Mouse (Mus musculus) limb, embryonic 10.5 days (tissue): ENCODE measurements around the gene Grk3. TPM values are rescaled to one million over a fixed set of nuclear protein-coding genes. Genes with fewer than 3 reads are reported as not detected.

ENCODE experiments used
- DNase-seq: peaks from one replicate; pipeline ENCODE4 v3.0.0-alpha.2; 2017; ENCODE audit warnings: low spot score
- H3K27ac ChIP-seq: fragments of 300-500 bp; sonication (generic); 2 replicates; pipeline ENCODE4 v1.5.1; 2016; ENCODE audit warnings: mild to moderate bottlenecking
- H3K27me3 ChIP-seq: fragments of 300-500 bp; sonication (generic); 2 replicates; pipeline ENCODE4 v1.6.1; 2016; ENCODE audit warnings: low read depth, mild to moderate bottlenecking; ENCODE audit not compliant: poor library complexity, severe bottlenecking
- H3K36me3 ChIP-seq: fragments of 300-500 bp; sonication (generic); 2 replicates; pipeline ENCODE4 v1.6.1; 2016; ENCODE audit warnings: mild to moderate bottlenecking, moderate library complexity
- H3K4me1 ChIP-seq: fragments of 300-500 bp; sonication (generic); 2 replicates; pipeline ENCODE4 v1.6.1; 2016
- H3K4me3 ChIP-seq: fragments of 300-500 bp; sonication (generic); 2 replicates; pipeline ENCODE4 v1.5.1; 2016; ENCODE audit warnings: mild to moderate bottlenecking, moderate library complexity
- H3K9me3 ChIP-seq: fragments of 300-500 bp; sonication (generic); replicated peaks from 2 replicates; pipeline ENCODE4 v1.6.1; 2016; ENCODE audit warnings: mild to moderate bottlenecking
- WGBS: fragments of 180-500 bp; shearing (Covaris S2); methylation state at CpG from one replicate; pipeline ENCODE4 v1.1.7; 2016; 5-methylcytosine and 5-hydroxymethylcytosine counted together
- polyA plus RNA-seq: library from polyadenylated mRNA; unstranded; fragments of >200 nt; fragmentation: Nextera tagmentation; extraction: Ambion mirVana; gene quantifications from 2 replicates; pipeline ENCODE4 v1.2.1, GENCODE M21; 2016

Grk3 gene
- polyA plus RNA-seq, 1 experiment from 2014 or later, result 7.4 TPM

DNA sequence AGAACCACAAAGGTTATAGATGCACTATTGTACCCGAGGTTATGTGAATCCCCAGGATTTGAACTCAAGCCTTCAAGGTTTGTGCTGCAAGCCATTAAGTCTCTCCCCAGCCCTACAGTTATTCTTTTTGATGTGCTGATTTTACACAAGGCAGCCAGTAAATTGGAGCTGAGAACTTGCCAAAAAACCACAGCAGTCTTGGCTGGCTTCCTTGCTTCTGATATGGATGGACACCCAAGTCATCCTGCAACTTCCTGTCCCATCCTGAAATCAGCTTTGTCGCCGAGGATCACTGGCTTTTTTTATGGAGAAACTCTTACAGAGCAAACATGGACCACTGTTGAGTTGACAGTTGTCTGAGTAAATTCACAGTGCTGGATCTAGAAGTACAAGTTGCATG is 14.5 kb upstream of the Grk3 start:
- H3K9me3 ChIP-seq, result no peaks in the 10 kb centered on the region
- H3K27ac ChIP-seq, result no peak overlapping the region
- no peaks in the 10 kb centered on the region for H3K36me3 ChIP-seq
- 82% methylated on average over 3 of the region's 3 CpGs for WGBS
- H3K4me1 ChIP-seq, result peaks cover 20% of the 10 kb centered on the region
- H3K4me3 ChIP-seq, result no peak overlapping the region
- no peak for DNase-seq
- no peaks in the 10 kb centered on the region for H3K27me3 ChIP-seq

DNA sequence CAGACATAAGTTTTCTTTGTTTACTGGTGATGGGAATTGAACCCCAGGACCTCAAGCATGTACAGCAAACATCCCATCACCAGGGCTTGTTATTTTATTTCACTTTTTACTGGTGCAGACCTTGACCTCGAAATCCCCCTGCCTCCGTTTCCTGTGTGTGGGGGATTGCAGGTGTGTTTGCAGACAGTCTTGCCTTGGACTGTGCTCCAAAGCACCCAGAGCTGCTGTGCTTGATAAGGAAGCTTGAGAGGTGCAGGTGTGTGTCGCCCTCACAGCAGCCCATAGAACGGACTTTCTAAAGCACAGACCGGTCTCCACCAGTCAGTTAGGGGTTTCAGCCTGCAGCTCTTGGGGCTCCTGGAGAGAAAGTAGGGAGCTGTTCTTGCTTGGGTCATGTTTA is 11.1 kb upstream of the Grk3 start:
- Histone ChIP-seq H3K36me3 (no peaks in the 10 kb centered on the region), H3K4me1 (peaks cover 26% of the 10 kb centered on the region), H3K27ac (no peak overlapping the region), H3K9me3 (no peaks in the 10 kb centered on the region), H3K27me3 (no peaks in the 10 kb centered on the region), H3K4me3 (no peak overlapping the region)
- no peak for DNase-seq
- WGBS, result 85% methylated on average over 5 of the region's 5 CpGs

DNA sequence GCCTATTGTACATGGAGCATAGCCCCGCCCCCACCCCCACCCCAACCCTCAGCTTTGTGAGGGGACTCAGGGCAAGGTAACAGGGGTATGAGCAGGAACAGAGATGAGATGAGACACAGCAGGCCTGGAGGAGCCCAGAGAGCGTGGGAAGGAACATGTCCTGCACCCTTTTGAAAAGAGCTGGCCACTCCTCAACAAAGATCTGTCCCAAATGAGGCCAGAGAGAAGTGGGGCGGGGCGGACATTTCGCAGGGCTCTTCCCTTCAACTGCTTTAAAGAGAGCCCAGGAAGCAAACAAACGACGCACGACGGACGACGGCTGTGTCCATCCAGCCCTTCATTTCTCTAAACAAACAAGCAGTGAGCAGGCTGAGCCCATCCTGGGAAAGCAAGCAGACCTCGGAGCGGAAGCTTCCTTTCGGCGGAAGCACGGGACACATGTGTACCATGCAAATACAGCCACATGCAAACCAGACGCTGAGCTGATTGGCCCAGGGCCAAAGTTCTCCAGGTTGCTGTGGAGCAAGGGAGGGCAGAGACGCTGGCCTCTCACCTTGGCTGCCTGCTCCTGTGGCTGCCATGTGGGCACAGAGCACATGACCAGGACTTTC is 8.7 kb upstream of the Grk3 start:
- H3K9me3 ChIP-seq, result no peaks in the 10 kb centered on the region

DNA sequence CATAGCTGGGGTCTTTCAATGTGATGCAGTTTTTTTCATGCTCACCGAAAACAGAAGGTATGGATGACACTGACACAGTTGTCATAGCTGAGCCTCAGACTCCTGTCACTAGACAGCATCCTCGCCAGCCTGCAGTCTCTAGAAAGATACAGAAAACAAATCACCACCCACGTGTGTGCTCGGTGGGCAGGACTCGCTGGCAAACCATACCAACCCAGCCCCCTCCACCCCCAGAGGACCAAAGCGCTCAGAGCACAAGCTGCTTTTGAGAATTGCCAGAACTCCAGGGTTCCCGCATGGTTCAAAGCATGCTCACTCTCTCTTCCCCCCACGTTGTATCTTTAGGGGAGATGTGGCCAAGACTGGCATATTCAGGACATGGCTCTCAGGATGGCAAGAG is 2.6 kb upstream of the Grk3 start:
- no peak for DNase-seq
- Histone ChIP-seq H3K9me3 (no peaks in the 10 kb centered on the region), H3K4me1 (peaks cover 23% of the 10 kb centered on the region), H3K27ac (no peak overlapping the region), H3K4me3 (no peak overlapping the region), H3K27me3 (peaks cover 31% of the 10 kb centered on the region), H3K36me3 (no peaks in the 10 kb centered on the region)
- WGBS, result 74% methylated on average over 8 of the region's 8 CpGs

More for the DNA sequence above, 8.7 kb upstream of the Grk3 start:
- Histone ChIP-seq H3K36me3 (no peaks in the 10 kb centered on the region), H3K4me3 (0 out of 2 replicates have a peak overlapping the region, but pooled peaks have one; percentile 4), H3K27ac (peak overlapping the region; percentile 51; the same call in 1 of the 2 replicates), H3K27me3 (no peaks in the 10 kb centered on the region), H3K4me1 (peaks cover 23% of the 10 kb centered on the region)
- peak; percentile 38 for DNase-seq
- WGBS, result 41% methylated on average over 18 of the region's 18 CpGs

DNA sequence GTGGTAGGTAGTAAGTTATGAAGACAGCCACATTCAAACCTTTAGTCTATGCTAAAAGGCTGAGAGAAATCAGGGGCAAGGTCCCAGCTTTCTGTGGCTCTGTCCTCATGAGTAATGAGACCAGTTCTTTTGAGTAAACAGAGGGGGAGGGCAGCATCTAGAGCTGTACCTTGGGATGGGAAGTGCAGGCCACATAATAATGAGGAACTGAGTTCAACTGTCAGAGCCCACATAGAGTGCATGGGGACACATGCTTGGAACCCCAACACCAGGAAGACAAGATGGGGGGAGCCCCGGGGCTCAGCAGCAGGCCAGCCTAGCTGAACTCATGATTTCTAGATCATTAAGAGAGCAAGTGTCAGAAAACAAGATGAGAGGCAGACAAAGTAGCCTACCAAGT is 1.4 kb upstream of the Grk3 start:
- Histone ChIP-seq H3K27me3 (peaks cover 37% of the 10 kb centered on the region), H3K4me3 (no peak overlapping the region), H3K27ac (no peak overlapping the region), H3K36me3 (no peaks in the 10 kb centered on the region), H3K4me1 (peaks cover 23% of the 10 kb centered on the region), H3K9me3 (no peaks in the 10 kb centered on the region)
- DNase-seq, result no peak
- 89% methylated on average over 1 of the region's 1 CpGs for WGBS

DNA sequence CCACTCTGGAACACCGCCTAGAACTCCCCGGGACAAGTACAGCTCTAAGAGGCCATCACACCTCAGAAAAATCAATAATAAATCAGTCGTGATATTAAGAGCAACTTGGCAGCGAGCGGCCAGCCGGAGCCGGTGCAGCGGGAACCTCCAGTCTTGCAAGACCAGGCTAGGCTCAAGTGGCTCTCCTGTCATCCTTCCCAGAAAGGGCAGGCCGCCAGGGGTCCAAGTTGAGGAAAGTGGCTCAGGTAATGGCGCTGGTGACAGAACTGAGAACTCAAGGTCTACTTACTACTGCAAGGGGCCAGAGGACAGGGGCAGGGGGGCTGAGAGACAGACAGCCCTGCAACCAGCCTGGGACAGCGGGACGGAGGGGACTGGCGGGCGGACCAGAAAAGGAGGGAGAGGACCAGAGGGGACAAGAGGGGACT is 769 bp downstream of the Grk3 start:
- Histone ChIP-seq H3K27ac (peak overlapping the region; percentile 84), H3K9me3 (no peaks in the 10 kb centered on the region), H3K4me3 (peak overlapping the region; percentile 71), H3K27me3 (peaks cover 47% of the 10 kb centered on the region), H3K4me1 (peaks cover 23% of the 10 kb centered on the region), H3K36me3 (no peaks in the 10 kb centered on the region)
- WGBS, result 3% methylated on average over 14 of the region's 14 CpGs
- DNase-seq, result peak; percentile 62

DNA sequence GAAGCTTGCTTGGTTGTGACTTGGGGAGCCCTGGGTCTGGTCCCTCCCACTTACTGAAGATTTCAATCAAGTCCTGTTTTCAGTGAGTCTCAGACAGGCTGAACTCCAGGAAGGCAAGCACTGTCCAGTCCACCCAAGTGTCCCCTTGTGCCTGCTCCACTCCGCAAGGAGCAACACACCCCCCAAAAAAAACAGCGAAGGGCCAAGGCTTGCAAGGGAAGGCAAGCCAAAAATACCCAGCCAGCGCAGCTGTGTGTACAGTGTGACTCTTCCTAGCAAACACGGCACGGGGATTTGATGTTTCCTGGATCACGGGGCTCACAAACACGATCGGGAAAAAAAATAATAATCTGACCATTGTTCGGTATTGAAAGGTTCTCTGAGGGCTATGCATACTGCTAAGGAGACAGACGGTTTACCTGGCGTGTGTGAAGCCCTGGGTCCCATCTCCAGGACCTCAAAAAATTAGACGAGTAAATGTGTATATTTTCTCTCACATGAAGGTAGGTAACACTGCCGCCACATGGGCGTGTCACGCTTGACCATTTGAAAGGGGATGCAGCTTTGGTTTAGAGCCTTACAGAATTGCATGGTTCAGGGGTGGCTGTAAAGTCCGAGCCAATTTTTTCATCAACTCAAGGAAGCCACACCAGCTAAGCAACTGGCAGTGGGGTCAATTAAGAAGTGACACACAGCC is 1.3 kb downstream of the Grk3 start:
- Histone ChIP-seq H3K36me3 (no peaks in the 10 kb centered on the region), H3K27me3 (peaks cover 47% of the 10 kb centered on the region), H3K4me1 (peaks cover 23% of the 10 kb centered on the region), H3K4me3 (peak overlapping the region; percentile 71), H3K27ac (no peak overlapping the region), H3K9me3 (no peaks in the 10 kb centered on the region)
- WGBS, result 68% methylated on average over 16 of the region's 16 CpGs
- no peak for DNase-seq

DNA sequence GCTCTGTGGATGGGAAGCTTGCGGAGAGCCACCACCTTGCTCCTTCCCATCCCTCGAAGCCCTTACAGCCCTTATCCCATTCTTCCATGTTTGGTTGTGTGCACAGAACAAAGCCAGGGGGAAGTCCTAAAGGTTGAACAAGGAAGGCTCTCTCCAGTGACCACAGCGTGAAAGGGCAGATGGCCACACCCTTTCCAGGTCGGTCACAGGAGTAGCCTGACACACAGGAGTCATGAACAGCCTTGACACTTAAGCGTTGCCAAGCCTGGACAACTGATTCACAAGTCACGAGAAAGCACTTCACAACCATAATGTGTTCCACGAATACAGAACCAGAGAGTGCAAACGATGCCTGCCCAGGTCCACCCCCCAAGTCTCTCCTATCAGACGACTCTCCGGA is 3.7 kb downstream of the Grk3 start:
- Histone ChIP-seq H3K27ac (no peak overlapping the region), H3K4me3 (no peak overlapping the region), H3K9me3 (no peaks in the 10 kb centered on the region), H3K27me3 (peaks cover 47% of the 10 kb centered on the region), H3K36me3 (no peaks in the 10 kb centered on the region), H3K4me1 (peaks cover 28% of the 10 kb centered on the region)
- 85% methylated on average over 10 of the region's 10 CpGs for WGBS
- no peak for DNase-seq

DNA sequence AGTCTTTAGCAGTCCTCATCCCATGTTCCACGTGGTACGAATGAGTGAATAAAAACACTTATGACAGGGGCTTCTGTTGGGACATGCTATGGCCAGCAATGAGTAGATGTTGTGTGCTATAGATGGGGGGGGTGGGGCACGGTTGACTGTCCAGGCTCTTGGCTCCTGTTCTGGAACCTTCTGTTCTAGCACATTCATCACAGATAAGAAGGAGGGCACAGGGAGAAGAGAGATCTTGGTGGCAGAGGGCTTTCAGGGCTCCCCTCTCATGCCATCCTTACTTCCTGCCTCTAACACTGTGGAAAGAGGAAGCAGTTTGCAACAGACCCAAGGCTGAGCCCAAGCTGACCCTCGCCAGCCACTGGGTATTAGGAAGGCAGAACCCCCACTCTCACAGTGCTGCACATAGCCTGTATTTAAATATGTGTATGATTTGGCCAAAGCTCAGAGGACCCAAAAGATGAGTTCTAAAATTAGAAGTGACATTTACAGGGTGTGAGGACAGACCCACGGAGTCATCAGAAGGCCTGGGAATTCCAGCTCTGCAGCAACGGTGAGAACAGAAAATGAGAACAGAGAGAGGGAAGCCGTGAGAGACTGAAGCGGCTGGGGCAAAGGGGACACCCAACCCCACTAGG is 6.3 kb downstream of the Grk3 start:
- Histone ChIP-seq H3K4me3 (no peak overlapping the region), H3K36me3 (no peaks in the 10 kb centered on the region), H3K4me1 (peaks cover 9% of the 10 kb centered on the region), H3K9me3 (no peaks in the 10 kb centered on the region), H3K27ac (no peak overlapping the region), H3K27me3 (peaks cover 25% of the 10 kb centered on the region; the same call in 1 of the 2 replicates)
- WGBS, result 83% methylated on average over 8 of the region's 8 CpGs
- DNase-seq, result no peak

DNA sequence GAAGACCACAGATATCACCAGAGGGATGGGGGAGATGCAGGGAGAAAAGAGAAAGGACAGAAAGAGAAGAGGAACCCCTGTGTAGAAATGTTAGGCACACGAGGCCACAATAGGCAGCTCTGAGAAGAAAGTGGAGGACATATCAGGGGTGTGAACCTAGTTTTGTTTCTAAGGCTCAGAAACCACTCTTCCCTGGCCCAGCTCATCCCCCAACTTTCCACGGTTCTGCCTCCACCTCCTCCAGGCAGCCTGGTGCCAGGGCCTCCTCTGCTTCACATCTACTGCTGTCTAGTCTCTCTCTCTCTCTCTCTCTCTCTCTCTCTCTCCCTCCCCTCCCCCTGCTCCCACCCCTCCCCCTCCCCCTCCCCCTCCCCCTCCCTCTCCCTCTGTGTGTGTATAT is 7.1 kb downstream of the Grk3 start:
- H3K4me1 ChIP-seq, result peaks cover 6% of the 10 kb centered on the region; the same call in 1 of the 2 replicates
- WGBS, result 79% methylated on average over 2 of the region's 2 CpGs
- H3K36me3 ChIP-seq, result no peaks in the 10 kb centered on the region
- H3K9me3 ChIP-seq, result no peaks in the 10 kb centered on the region
- no peak overlapping the region for H3K27ac ChIP-seq
- peaks cover 17% of the 10 kb centered on the region; the same call in 1 of the 2 replicates for H3K27me3 ChIP-seq
- H3K4me3 ChIP-seq, result no peak overlapping the region
- DNase-seq, result no peak

DNA sequence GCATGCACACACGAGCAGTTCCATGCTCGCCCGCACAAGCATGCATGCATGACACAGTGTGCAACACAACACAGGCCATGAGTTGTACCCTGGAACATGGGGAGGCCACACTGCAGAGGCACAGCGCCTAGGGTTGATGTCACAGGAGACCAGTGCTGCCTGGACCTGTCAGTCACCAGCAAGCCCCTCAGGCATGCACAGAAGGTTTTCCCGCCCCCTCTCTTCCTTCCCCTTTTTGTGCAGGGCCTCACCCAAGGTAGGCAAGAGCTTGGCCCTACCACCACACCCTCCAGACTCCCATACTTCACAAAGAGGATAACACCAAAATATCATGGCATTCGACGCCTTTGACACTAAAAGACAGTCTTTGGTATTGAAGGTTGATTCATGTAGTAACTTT is 8.6 kb downstream of the Grk3 start:
- H3K36me3 ChIP-seq, result no peaks in the 10 kb centered on the region
- no peaks in the 10 kb centered on the region for H3K9me3 ChIP-seq
- no peak for DNase-seq
- no peak overlapping the region for H3K27ac ChIP-seq
- peaks cover 11% of the 10 kb centered on the region; the same call in 1 of the 2 replicates for H3K4me1 ChIP-seq
- no peak overlapping the region for H3K4me3 ChIP-seq
- 93% methylated on average over 7 of the region's 7 CpGs for WGBS
- peaks cover 10% of the 10 kb centered on the region; the same call in 1 of the 2 replicates for H3K27me3 ChIP-seq

DNA sequence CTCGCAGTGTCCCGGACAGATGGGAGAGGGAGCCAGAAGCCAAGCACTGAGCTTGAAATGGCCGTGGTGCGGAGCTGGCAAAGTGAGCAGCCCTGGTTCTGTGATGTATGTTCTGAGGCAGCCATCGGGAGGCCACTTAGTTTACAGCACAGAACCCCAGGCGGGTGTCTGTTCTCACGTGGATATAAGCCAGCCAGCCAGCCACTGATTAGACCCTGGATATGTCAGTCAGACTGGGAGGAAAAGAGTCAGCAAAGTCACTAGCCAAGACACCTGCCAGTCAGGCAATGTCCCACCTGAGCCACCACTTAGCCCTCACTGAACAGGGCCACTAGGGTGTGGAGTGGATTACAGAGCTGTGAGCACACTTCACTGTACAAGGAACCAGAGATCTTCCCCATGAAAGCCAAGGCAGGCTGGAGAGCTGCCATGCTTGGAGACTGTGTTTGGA is 9.6 kb downstream of the Grk3 start:
- Histone ChIP-seq H3K9me3 (no peaks in the 10 kb centered on the region), H3K4me3 (no peak overlapping the region), H3K27me3 (peaks cover under 1% of the 10 kb centered on the region; the same call in 1 of the 2 replicates), H3K36me3 (no peaks in the 10 kb centered on the region), H3K27ac (no peak overlapping the region), H3K4me1 (peaks cover 11% of the 10 kb centered on the region; the same call in 1 of the 2 replicates)
- 86% methylated on average over 7 of the region's 7 CpGs for WGBS
- no peak for DNase-seq

DNA sequence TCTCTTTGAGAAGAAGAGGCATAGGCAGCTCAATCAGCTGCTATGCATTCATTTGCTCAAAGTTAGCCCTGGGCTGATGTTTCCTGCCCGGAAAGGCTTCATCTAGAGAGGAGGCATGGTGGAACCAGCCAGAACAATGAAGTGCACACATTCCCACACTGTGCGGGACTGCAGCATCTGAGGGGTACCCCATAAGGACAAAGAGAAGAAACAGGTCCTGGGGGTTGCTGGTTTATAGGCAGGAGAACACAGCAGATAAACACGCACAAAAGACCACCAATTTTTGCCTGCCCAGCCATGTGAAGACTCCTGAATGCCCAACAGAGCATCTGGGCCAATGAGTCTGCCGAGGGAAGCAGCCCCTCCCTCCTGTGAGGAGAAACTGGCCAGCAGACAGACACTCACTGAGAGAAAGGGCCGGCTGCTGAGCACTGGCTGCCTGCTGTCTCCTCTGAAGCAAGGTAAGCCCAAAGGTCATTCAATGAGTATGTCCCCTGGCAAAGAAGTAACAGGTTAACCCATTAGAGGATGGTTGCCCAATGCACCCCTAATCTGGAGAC is 12.7 kb downstream of the Grk3 start:
- WGBS, result 62% methylated on average over 5 of the region's 5 CpGs
- no peak overlapping the region for H3K4me3 ChIP-seq
- no peaks in the 10 kb centered on the region for H3K36me3 ChIP-seq
- peaks cover 21% of the 10 kb centered on the region for H3K4me1 ChIP-seq
- no peaks in the 10 kb centered on the region for H3K27me3 ChIP-seq
- DNase-seq, result no peak
- no peak overlapping the region for H3K27ac ChIP-seq
- no peaks in the 10 kb centered on the region for H3K9me3 ChIP-seq
